Mouse (Mus musculus): Measurements from ENCODE around the gene Il17f.

DNA sequence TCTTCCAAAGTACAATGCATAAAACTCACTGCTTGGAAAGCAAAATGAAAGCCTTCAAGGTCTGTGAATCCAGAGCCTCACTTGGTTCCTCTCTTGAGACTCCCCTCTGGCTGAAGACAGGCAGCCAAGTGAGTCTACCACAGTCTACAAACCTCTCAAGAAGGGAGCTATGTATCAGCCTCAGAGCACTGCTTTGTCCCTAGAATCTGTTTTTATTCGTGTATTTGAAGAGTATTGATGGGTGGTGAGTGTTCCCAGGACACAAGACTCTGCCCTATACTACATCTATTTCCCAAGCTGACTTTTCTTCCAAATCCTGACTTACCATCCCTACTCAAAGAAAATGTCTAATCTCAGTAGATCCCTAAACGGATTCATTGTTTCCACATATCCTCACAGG is 12.1 kb downstream of the Il17f start:
- TF ChIP-seq POLR2A (IDR thresholded peaks at IDR 0.05; ENCODE audit: borderline replicate concordance, low read depth, low read length), result no peak
- TF ChIP-seq CTCF (IDR thresholded peaks at IDR 0.05; ENCODE audit: low read depth, low read length), result no peak
